Mouse (Mus musculus) embryo, embryonic 10.5 days (tissue): ENCODE data around the gene Mybl2.

Source experiments
- DNase-seq: peaks from one replicate; pipeline ENCODE4 v3.0.0-alpha.2; 2015; ENCODE audit warnings: low spot score

The Mybl2 gene

DNA sequence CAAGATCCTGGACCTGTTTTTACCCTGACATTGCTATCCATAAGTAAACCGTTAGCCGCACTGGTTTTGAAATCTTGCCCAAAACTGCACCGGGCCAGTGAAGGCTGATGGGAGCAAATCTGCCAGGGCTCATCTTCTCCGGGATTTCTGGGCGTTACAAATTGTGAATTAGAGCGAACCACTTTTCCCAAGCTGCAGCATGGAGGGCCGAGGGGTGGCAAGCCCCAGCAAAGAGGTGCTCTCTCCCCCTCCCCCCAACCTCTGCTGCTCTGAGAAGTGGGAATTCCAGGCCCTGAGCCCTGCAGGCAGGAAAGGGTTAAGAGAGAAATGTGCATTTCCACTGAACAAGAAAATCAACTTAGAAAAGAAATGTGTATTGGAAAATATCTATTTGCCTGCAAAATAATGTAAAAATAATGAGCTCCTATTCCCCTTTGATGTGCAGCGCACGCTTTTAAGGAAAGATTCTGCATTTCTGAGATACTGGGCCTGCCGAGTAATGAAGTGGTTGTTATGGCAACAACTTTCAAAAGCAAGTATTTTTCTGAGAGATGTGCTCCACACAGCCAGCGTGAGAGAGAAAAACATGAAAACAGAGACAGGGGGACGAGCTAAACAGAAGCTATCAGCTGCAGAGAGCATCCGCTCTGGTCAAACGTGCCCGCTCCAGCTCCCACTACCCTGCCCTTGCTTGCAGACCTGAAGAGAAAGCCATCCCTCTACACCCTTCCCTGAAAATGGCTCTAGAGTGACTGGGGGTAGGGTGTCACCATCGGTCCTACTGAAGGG is 57.1 kb downstream of the Mybl2 start:
- DNase-seq, result no peak

DNA sequence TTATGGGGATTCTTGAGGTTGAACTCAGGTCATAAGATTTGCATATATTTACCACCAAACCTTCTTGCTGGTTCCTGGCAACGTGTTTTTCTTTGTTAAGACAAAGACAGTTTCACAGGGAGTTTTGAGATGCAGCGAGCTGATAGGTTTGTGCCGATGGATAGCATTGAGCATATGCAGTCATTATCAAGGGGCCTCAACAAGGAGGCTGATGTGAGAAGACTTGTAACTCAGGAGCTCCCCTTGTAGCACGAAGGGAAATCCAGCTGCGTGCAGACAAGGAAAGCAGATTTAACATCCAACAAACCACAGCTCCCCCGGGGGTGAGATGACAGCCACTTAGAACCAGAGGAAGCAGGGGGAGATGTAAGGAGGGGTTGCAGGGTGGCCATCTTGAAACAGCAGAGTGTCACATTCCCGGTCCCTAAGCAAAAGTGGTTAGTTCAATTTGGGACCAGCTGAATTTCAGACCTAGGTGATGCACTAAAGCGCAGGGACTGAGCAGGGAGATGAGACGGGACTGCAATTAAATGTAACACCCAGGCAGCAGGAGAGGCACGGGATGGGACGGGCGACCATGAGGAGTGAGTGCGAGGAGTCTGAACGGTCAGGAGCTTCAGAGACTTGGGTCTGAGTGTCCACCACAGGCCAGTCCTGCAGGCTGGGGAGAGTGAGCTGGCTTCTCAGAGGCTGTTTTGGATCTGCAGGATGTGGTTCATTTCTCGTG is 66.3 kb downstream of the Mybl2 start:
- DNase-seq, result no peak

DNA sequence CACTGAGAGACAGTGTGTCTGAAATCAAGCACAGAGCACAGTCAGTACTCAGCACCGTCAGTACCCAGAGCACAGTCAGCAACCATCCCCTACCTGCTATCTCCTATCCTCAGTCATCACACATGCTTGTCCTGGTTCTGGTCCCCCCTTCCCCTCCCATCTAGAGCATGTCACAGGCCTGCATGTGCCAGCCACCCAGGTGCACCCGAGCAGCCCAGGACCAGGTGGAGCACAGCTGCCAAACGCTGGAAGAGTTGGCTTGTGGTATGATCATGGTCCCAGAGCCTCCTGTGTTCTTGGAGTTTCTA is 66.8 kb downstream of the Mybl2 start:
- DNase-seq, result no peak

GRCm38 (mm10) chr2:163122319-163122718 is 67.8 kb downstream of the Mybl2 start:
- peak; percentile 69 for DNase-seq

- DNase-seq, result no peak
Observed at GRCm38 (mm10) chr2:163123496-163123895, 69.0 kb downstream of the Mybl2 start.

DNA sequence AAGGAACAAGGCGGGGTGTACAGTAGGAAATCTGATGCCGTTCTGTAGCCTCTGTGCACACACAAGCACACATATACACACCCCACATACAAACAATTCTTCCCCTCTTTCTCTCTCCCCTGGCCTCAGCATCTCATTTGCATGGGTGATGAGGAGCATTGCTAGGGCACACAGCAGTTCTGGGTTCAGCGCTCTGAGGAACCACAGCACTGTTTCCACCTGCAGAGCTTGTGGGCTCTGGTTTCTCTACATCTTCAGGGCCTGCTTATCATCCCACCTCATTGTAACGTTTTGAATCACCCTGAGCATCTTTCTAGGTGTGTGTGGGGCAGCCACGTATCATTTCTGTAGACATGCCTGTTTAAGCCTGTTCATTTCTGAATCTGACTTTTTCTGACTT is 76.3 kb downstream of the Mybl2 start:
- no peak for DNase-seq

- DNase-seq, result no peak
Observed at GRCm38 (mm10) chr2:163132314-163132713, 77.8 kb downstream of the Mybl2 start.
